Mouse (Mus musculus): Measurements from ENCODE around the gene Mecom. TPM values are rescaled to one million over a fixed set of nuclear protein-coding genes. Genes with fewer than 3 reads are reported as not detected.

Gene Mecom
- total and polyA plus RNA-seq, 3 experiments: not detected

DNA sequence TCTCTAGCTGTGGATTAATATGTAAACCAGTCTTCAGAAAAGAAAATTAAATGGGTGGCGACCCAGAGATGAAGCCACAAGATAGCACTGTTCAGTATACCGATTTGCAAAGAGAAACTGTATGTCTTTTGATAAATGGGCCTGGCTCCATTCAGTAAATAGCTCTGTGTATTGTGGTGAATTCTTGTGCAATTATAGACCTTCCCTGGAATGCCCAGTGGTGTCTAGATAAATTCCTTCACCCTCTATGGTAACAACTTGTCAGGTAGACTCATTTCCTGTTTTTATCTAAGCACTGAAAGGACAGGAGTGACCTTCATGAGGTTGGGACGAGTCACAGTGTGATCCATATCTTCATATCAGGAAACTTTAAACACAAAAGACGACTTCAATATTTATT is 571.2 kb downstream of the Mecom start:
- Histone ChIP-seq H3K27me3 (replicated peaks) (no peaks in the 10 kb centered on the region), H3K4me3 (replicated peaks in 1 of 3; ENCODE audit: low read depth in 2 of 3, low read length in 2 of 3, poor library complexity in 1 of 3) (no peak overlapping the region), H3K27ac (ENCODE audit: insufficient read depth, low read depth) (no peak overlapping the region), H3K4me2 (ENCODE audit: insufficient read depth, low read depth, poor library complexity, severe bottlenecking) (no peak overlapping the region), H3K9ac (ENCODE audit: insufficient read depth, low read depth) (no peak overlapping the region), H3K4me1 (ENCODE audit: control insufficient read depth in 1 of 2, insufficient read depth in 2 of 2) (peaks cover 0 to 6% of the 10 kb centered on the region in 2 experiments; a peak in 1 of 4 replicates), H3K9me3 (replicated peaks; ENCODE audit: low read length) (no peaks in the 10 kb centered on the region), H3K79me2 (replicated peaks; ENCODE audit: control insufficient read depth, extremely low read depth, insufficient read depth, poor library complexity, severe bottlenecking) (no peaks in the 10 kb centered on the region), H3K36me3 (replicated peaks in 1 of 2; ENCODE audit: control insufficient read depth in 1 of 2, insufficient read depth in 1 of 2, low read length in 1 of 2) (no peaks in the 10 kb centered on the region)
- DNase-seq (ENCODE audit: extremely low read depth): no peak
- dilution Hi-C loops (cut with MboI; ENCODE audit: extremely low pct_ligation_motif_present, extremely low pct_unique_long_range_greater_than_20kb, low sequenced_read_pairs): no loop called here
- TF ChIP-seq JUN (IDR thresholded peaks at IDR 0.05; ENCODE audit: insufficient read depth, low read depth, low read length) (no peak), EP300 (IDR thresholded peaks at IDR 0.05; ENCODE audit: low read length) (no peak), NELFE (IDR thresholded peaks at IDR 0.05; ENCODE audit: low read depth, low read length) (no peak), MAX (IDR thresholded peaks at IDR 0.05; ENCODE audit: low read length) (no peak), MXI1 (IDR thresholded peaks at IDR 0.05; ENCODE audit: low read depth, low read length) (no peak), POLR2AphosphoS2 (IDR thresholded peaks at IDR 0.05; ENCODE audit: low read depth, low read length) (no peak), TBP (conservative IDR thresholded peaks at IDR 0.05; ENCODE audit: low read depth, low read length) (no peak), ZNF384 (IDR thresholded peaks at IDR 0.05; ENCODE audit: low read depth, low read length) (no peak), NRF1 (IDR thresholded peaks at IDR 0.05; ENCODE audit: low read depth, low read length) (no peak), IRF4 (IDR thresholded peaks at IDR 0.05; ENCODE audit: low read depth, low read length) (no peak), MAZ (IDR thresholded peaks at IDR 0.05; ENCODE audit: low read depth, low read length) (no peak), ELF1 (IDR thresholded peaks at IDR 0.05; ENCODE audit: low read depth, low read length) (no peak), POLR2A (IDR thresholded peaks at IDR 0.05; ENCODE audit: low read depth, low read length) (no peak), JUND (conservative IDR thresholded peaks at IDR 0.05; ENCODE audit: low read depth, low read length) (no peak), ETS1 (conservative IDR thresholded peaks at IDR 0.05; ENCODE audit: low read depth, low read length) (no peak)
- in situ Hi-C loops (cut with MboI; ENCODE audit: low pct_ligation_motif_present, low pct_unique_long_range_greater_than_20kb, low sequenced_read_pairs): no loop called here

DNA sequence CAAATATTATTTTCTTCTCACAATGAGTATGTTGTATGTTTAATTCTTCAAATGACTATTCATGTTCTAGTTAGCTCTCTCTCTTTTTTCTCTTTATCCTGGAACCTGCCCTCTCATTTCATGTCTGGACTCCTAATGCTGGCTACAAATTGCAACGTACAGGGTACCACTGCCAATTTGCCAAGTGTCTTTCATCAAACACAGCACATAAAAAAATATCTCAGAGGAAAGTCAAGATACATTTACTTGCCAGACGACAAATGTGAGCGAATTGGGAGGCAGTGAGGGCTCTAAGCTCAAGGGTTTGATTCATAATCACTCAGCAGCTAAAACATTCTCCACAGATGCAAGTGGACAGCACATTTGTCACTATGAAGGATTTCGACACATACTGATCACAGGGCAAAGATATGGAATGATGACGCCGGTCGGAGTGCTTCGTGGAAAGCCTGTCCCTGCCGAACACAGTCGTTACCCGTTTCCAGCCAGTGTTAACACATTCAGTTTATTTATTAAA is 579.3 kb downstream of the Mecom start:
- in situ Hi-C loops (cut with MboI; ENCODE audit: low pct_ligation_motif_present, low pct_unique_long_range_greater_than_20kb, low sequenced_read_pairs) (no loop called here), dilution Hi-C loops (cut with MboI; ENCODE audit: extremely low pct_ligation_motif_present, extremely low pct_unique_long_range_greater_than_20kb, low sequenced_read_pairs) (no loop called here)
- TF ChIP-seq GABPA (IDR thresholded peaks at IDR 0.05; ENCODE audit: insufficient replicate concordance, low read depth, low read length) (no peak), RCOR1 (conservative IDR thresholded peaks at IDR 0.05; ENCODE audit: low read depth, low read length) (no peak), TBP (conservative IDR thresholded peaks at IDR 0.05; ENCODE audit: low read depth, low read length) (no peak), MAX (IDR thresholded peaks at IDR 0.05; ENCODE audit: low read length) (no peak), ZC3H11A (IDR thresholded peaks at IDR 0.05; ENCODE audit: low read depth, low read length) (no peak), MAZ (IDR thresholded peaks at IDR 0.05; ENCODE audit: low read depth, low read length) (no peak), POLR2A (IDR thresholded peaks at IDR 0.05; ENCODE audit: low read depth, low read length) (no peak), UBTF (IDR thresholded peaks at IDR 0.05; ENCODE audit: low read depth, low read length) (no peak), BHLHE40 (IDR thresholded peaks at IDR 0.05; ENCODE audit: low read depth, low read length) (no peak), CTCF (conservative IDR thresholded peaks at IDR 0.05 in 1 of 2, IDR thresholded peaks at IDR 0.05 in 1 of 2; ENCODE audit: low read depth in 2 of 2, low read length in 2 of 2) (no peak)
- no peak for DNase-seq (ENCODE audit: extremely low read depth)
- H3K79me2 ChIP-seq (replicated peaks; ENCODE audit: control insufficient read depth, extremely low read depth, insufficient read depth, poor library complexity, severe bottlenecking): no peaks in the 10 kb centered on the region
- no peak overlapping the region for H3K4me2 ChIP-seq (ENCODE audit: insufficient read depth, low read depth, poor library complexity, severe bottlenecking)
- H3K4me1 ChIP-seq (ENCODE audit: control insufficient read depth in 1 of 2, insufficient read depth in 2 of 2): peaks cover 0 to 7% of the 10 kb centered on the region in 2 experiments; a peak in 2 of 4 replicates
- H3K27me3 ChIP-seq (replicated peaks): no peaks in the 10 kb centered on the region
- H3K9ac ChIP-seq (ENCODE audit: insufficient read depth, low read depth): no peak overlapping the region
- no peaks in the 10 kb centered on the region for H3K9me3 ChIP-seq (replicated peaks; ENCODE audit: low read length)
- no peak overlapping the region for H3K27ac ChIP-seq (ENCODE audit: insufficient read depth, low read depth)
- no peaks in the 10 kb centered on the region for H3K36me3 ChIP-seq (replicated peaks in 1 of 2; ENCODE audit: control insufficient read depth in 1 of 2, insufficient read depth in 1 of 2, low read length in 1 of 2)
- H3K4me3 ChIP-seq (replicated peaks in 1 of 3; ENCODE audit: low read depth in 2 of 3, low read length in 2 of 3, poor library complexity in 1 of 3): no peak overlapping the region

Measured in CH12.LX (cell line).